Mouse (Mus musculus): Measurements from ENCODE around the gene Gm42372.

DNA sequence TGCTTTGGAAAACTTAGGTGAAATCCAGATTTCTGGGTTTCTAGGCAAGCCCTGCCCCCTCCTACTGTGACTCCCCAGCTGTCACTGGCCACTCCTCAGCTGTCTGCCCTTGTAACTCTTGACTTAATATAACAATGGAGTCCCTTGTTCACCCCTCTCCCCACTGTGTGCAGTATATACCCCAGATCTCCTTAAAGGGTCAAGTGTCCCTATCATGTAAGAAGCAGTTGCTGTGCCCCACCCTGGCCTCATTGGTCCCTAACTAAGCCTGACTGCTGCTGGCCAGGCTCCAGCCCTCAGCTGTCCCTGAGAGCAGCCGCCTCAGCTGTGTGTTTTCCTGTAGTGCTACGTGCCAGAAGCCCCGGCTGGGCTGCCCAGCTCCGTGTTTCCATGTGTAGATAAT is 34.9 kb upstream of the Gm42372 start:
- no peak for TF ChIP-seq CHD2 (IDR thresholded peaks at IDR 0.05; ENCODE audit: low read depth, low read length)
- TF ChIP-seq MAFK (IDR thresholded peaks at IDR 0.05; ENCODE audit: insufficient read depth, low read depth, low read length): no peak
- TF ChIP-seq ZC3H11A (IDR thresholded peaks at IDR 0.05; ENCODE audit: borderline replicate concordance, low read depth, low read length): no peak
- no peak for TF ChIP-seq ZNF384 (IDR thresholded peaks at IDR 0.05; ENCODE audit: low read depth, low read length)

All from ES-E14 (cell line).